ENCODE assay signal across 17 mouse cellular contexts in the genomic region with DNA sequence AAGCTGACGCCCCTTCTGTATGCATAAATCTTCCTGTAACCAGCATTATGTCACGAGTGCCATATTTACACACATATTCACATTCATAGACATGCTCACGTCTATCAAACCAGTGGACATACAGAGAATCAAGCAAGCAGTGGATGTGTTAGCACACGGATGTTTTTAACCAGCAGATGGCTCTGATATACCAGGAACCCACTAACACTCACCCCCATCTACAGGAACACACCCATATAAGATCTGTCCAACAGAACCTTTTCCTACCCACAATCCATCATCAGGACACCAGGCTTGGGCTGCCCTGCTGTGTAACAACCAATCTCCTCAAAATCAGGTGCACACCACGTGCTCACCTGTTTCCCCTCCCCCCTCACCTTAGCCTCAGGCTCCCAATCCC.
DNase-seq lines count a peak whose midpoint lies in the region; ATAC-seq and TF ChIP-seq lines count a peak whose summit lies in the region.
"Had no signal": no experiment of that assay in that cellular context is flagged by ENCODE, and none has a peak within 500 bp of the region (broad histone marks: within the 10 kb centered on the region; RNA-seq: fewer than 3 reads in every experiment).

No protein-coding gene starts in this region.

- no peak overlapping the region for H3K27ac ChIP-seq in forebrain, embryonic 12.5 days
- H3K27ac ChIP-seq in forebrain, embryonic 11.5 days (ENCODE audit: low read depth, low read length), result no peak overlapping the region
- H3K27ac ChIP-seq in kidney, adult 2 months (ENCODE audit: insufficient read depth, low read depth, low read length), result no peak overlapping the region
- H3K27ac ChIP-seq: heart, embryonic 13.5 days; hindbrain, embryonic 14.5 days; limb, embryonic 15.5 days had no signal

- H3K27me3 ChIP-seq in forebrain, embryonic 12.5 days, result no peaks in the 10 kb centered on the region
- H3K27me3 ChIP-seq in forebrain, embryonic 11.5 days (ENCODE audit: control insufficient read depth, insufficient read depth, low read length), result no peaks in the 10 kb centered on the region
- no peaks in the 10 kb centered on the region for H3K27me3 ChIP-seq in kidney, adult 2 months (replicated peaks; ENCODE audit: control insufficient read depth, insufficient read depth, low read length)
- H3K27me3 ChIP-seq: heart, embryonic 13.5 days; limb, embryonic 15.5 days had no signal

- 0 out of 2 replicates have a peak, but pooled peaks have one; percentile 33 for ATAC-seq in forebrain, embryonic 12.5 days (ENCODE audit: low FRiP score)
- ATAC-seq in forebrain, embryonic 11.5 days (replicated peaks; ENCODE audit: low FRiP score), result no peak
- no peak for ATAC-seq in megakaryocyte progenitor cell, adult 5-6 weeks (replicated peaks; ENCODE audit: poor library complexity)
- ATAC-seq: Patski had no signal

- no peaks in the 10 kb centered on the region for H3K36me3 ChIP-seq in forebrain, embryonic 12.5 days (replicated peaks)
- no peaks in the 10 kb centered on the region for H3K36me3 ChIP-seq in forebrain, embryonic 11.5 days (ENCODE audit: control insufficient read depth, insufficient read depth, low read length)
- no peaks in the 10 kb centered on the region for H3K36me3 ChIP-seq in kidney, adult 2 months (ENCODE audit: control insufficient read depth, insufficient read depth, low read length)
- H3K36me3 ChIP-seq: heart, embryonic 13.5 days; limb, embryonic 15.5 days had no signal

- no peak for TF ChIP-seq POLR2A in kidney, adult 2 months (IDR thresholded peaks at IDR 0.05; ENCODE audit: low read depth, low read length)
- no peak for TF ChIP-seq POLR2A in brain, embryonic 14.5 days (IDR thresholded peaks at IDR 0.05; ENCODE audit: borderline replicate concordance, extremely low read depth, insufficient read depth, insufficient read length, poor library complexity, severe bottlenecking)

- no peak overlapping the region for H3K9ac ChIP-seq in forebrain, embryonic 12.5 days
- H3K9ac ChIP-seq in forebrain, embryonic 11.5 days (ENCODE audit: low read length), result no peak overlapping the region
- H3K9ac ChIP-seq: heart, embryonic 13.5 days; hindbrain, embryonic 14.5 days; limb, embryonic 15.5 days had no signal

- no peak for TF ChIP-seq CTCF in kidney, adult 2 months (conservative IDR thresholded peaks at IDR 0.05; ENCODE audit: insufficient read depth, insufficient read length, low read depth, low read length)
- peak; percentile 12; the same call in 1 of the 2 replicates for TF ChIP-seq CTCF in brain, embryonic 14.5 days (IDR thresholded peaks at IDR 0.05; ENCODE audit: borderline replicate concordance, extremely low read depth, insufficient read depth, insufficient read length)

- no peak overlapping the region for H3K4me3 ChIP-seq in forebrain, embryonic 12.5 days (replicated peaks)
- H3K4me3 ChIP-seq in forebrain, embryonic 11.5 days (ENCODE audit: low read depth, low read length), result no peak overlapping the region
- no peak overlapping the region for H3K4me3 ChIP-seq in kidney, adult 2 months (ENCODE audit: insufficient read depth, low read depth, low read length)
- H3K4me3 ChIP-seq: erythroblast, embryonic 14.5 days; heart, embryonic 13.5 days; limb, embryonic 15.5 days had no signal

- DNase-seq in forebrain, embryonic 11.5 days (ENCODE audit: low spot score), result no peak
- peak; percentile 25 for DNase-seq in kidney, adult 9 months
- DNase-seq in kidney, adult 2 months, result no peak
- DNase-seq in 416B (ENCODE audit: low read depth), result peak; percentile 13
- DNase-seq in brain, embryonic 14.5 days (ENCODE audit: low read depth), result peak; percentile 55
- no peak for DNase-seq in adrenal gland, postnatal 4 days (ENCODE audit: low spot score in 2 of 2)
- DNase-seq: adrenal gland, adult 2 months; gastrocnemius, postnatal 10 days; lung, postnatal 10 days; thymus, adult 2 months had no signal

- H3K4me1 ChIP-seq in forebrain, embryonic 12.5 days, result peaks cover 14% of the 10 kb centered on the region
- peaks cover 2% of the 10 kb centered on the region; the same call in 1 of the 2 replicates for H3K4me1 ChIP-seq in forebrain, embryonic 11.5 days (replicated peaks; ENCODE audit: control insufficient read depth, insufficient read depth, low read length)
- H3K4me1 ChIP-seq in kidney, adult 2 months (ENCODE audit: control insufficient read depth, insufficient read depth, low read length), result no peaks in the 10 kb centered on the region
- H3K4me1 ChIP-seq: heart, embryonic 13.5 days had no signal

- no peaks in the 10 kb centered on the region for H3K9me3 ChIP-seq in forebrain, embryonic 12.5 days
- H3K9me3 ChIP-seq in forebrain, embryonic 11.5 days (ENCODE audit: control insufficient read depth, low read length), result no peaks in the 10 kb centered on the region
- H3K9me3 ChIP-seq: heart, embryonic 13.5 days; limb, embryonic 15.5 days had no signal

- WGBS in forebrain, embryonic 12.5 days, result 65% methylated on average over 5 of the region's 5 CpGs
- WGBS in forebrain, embryonic 11.5 days, result 77% methylated on average over 5 of the region's 5 CpGs
- 63% methylated on average over 5 of the region's 5 CpGs for WGBS in kidney, adult 2 months

- no peak overlapping the region for H3K4me2 ChIP-seq in forebrain, embryonic 12.5 days
- H3K4me2 ChIP-seq in forebrain, embryonic 11.5 days (ENCODE audit: low read depth, low read length, severe bottlenecking), result no peak overlapping the region
- H3K4me2 ChIP-seq: heart, embryonic 13.5 days; hindbrain, embryonic 14.5 days; limb, embryonic 15.5 days had no signal

Comparison
In these comparisons a context has a peak if more than half of its experiments do, and no peak if none do; other contexts are left out.
1. DNase-seq: peak in kidney, adult 9 months (single experiment), 416B (single experiment) and brain, embryonic 14.5 days (single experiment); none in forebrain, embryonic 11.5 days (single experiment), kidney, adult 2 months (single experiment) and adrenal gland, postnatal 4 days (0 of 2).